Mouse (Mus musculus) layer of hippocampus, adult 2 months (tissue): ENCODE results near the gene Bnip2. TPM values are rescaled to one million over a fixed set of nuclear protein-coding genes. Genes with fewer than 3 reads are reported as not detected.

Experiments used
- DNase-seq, 2 experiments: peaks; one replicate each; pipeline ENCODE4 v3.0.0; 2022; ENCODE audit warnings: low spot score in 2 of 2
- H3K27ac ChIP-seq: fragments of 200-600 bp; 2 replicates; pipeline ENCODE4 v1.8.1; 2022
- H3K4me3 ChIP-seq: fragments of 200-600 bp; 2 replicates; pipeline ENCODE4 v1.8.1; 2022; ENCODE audit warnings: mild to moderate bottlenecking
- CTCF ChIP-seq: fragments of 200-600 bp; conservative IDR thresholded peaks from 2 replicates; pipeline ENCODE4 v1.8.1; 2022; ENCODE audit warnings: antibody characterized with exemption, mild to moderate bottlenecking, moderate library complexity
- total RNA-seq, 2 experiments: library from RNA; stranded (reverse); gene quantifications; 2 replicates each; pipeline ENCODE4 v1.2.3; 2021

Bnip2 gene
- total RNA-seq, 2 experiments from 2014 or later, result 36.1 to 41.4 TPM

GRCm38 (mm10) chr9:70042137-70042536, 52.9 kb downstream of the Bnip2 start:
- DNase-seq, result no peak
- TF ChIP-seq CTCF, result no peak
- Histone ChIP-seq H3K4me3 (no peak overlapping the region), H3K27ac (no peak overlapping the region)

- Histone ChIP-seq H3K27ac (no peak overlapping the region), H3K4me3 (no peak overlapping the region)
- TF ChIP-seq CTCF, result no peak
- no peak for DNase-seq
Measured at GRCm38 (mm10) chr9:70042935-70043334, 53.7 kb downstream of the Bnip2 start.

GRCm38 (mm10) chr9:70044865-70045264, 55.6 kb downstream of the Bnip2 start:
- no peak overlapping the region for H3K4me3 ChIP-seq
- no peak for DNase-seq
- no peak overlapping the region for H3K27ac ChIP-seq
- TF ChIP-seq CTCF, result no peak

- Histone ChIP-seq H3K27ac (no peak overlapping the region), H3K4me3 (no peak overlapping the region)
- TF ChIP-seq CTCF, result no peak
- DNase-seq, result no peak
Measured at GRCm38 (mm10) chr9:70046255-70046654, 57.0 kb downstream of the Bnip2 start.

GRCm38 (mm10) chr9:70047839-70048238, 58.6 kb downstream of the Bnip2 start:
- no peak for TF ChIP-seq CTCF
- DNase-seq, result no peak
- no peak overlapping the region for H3K4me3 ChIP-seq
- no peak overlapping the region for H3K27ac ChIP-seq

- no peak overlapping the region for H3K4me3 ChIP-seq
- TF ChIP-seq CTCF, result no peak
- no peak for DNase-seq
- no peak overlapping the region for H3K27ac ChIP-seq
Measured at GRCm38 (mm10) chr9:70048280-70048679, 59.0 kb downstream of the Bnip2 start.

- no peak for DNase-seq
- Histone ChIP-seq H3K4me3 (no peak overlapping the region), H3K27ac (no peak overlapping the region)
- TF ChIP-seq CTCF, result no peak
Measured at GRCm38 (mm10) chr9:70048751-70049415, 59.6 kb downstream of the Bnip2 start.

GRCm38 (mm10) chr9:70049416-70049783, 60.1 kb downstream of the Bnip2 start:
- DNase-seq, result no peak
- TF ChIP-seq CTCF, result no peak
- H3K27ac ChIP-seq, result no peak overlapping the region
- H3K4me3 ChIP-seq, result no peak overlapping the region

GRCm38 (mm10) chr9:70049839-70050238, 60.6 kb downstream of the Bnip2 start:
- TF ChIP-seq CTCF, result no peak

GRCm38 (mm10) chr9:70052730-70053129, 63.5 kb downstream of the Bnip2 start:
- no peak overlapping the region for H3K27ac ChIP-seq
- DNase-seq, result no peak
- no peak overlapping the region for H3K4me3 ChIP-seq
- TF ChIP-seq CTCF, result no peak

More at GRCm38 (mm10) chr9:70049839-70050238, 60.6 kb downstream of the Bnip2 start:
- H3K27ac ChIP-seq, result no peak overlapping the region
- DNase-seq, result no peak
- H3K4me3 ChIP-seq, result no peak overlapping the region

GRCm38 (mm10) chr9:70053411-70053810, 64.1 kb downstream of the Bnip2 start:
- DNase-seq, result no peak
- Histone ChIP-seq H3K27ac (no peak overlapping the region), H3K4me3 (no peak overlapping the region)
- TF ChIP-seq CTCF, result no peak

Other genes with a start within 250 kb of the Bnip2 start
- not detected for gene Foxb1, start 228.5 kb upstream of the Bnip2 start, total RNA-seq
- 10 to 100 TPM; 51.6 to 62.1 TPM for gene Gtf2a2, start 23.1 kb downstream of the Bnip2 start, total RNA-seq
- not detected for gene Gcnt3, start 48.6 kb downstream of the Bnip2 start, total RNA-seq
- gene Fam81a, start 153.1 kb downstream of the Bnip2 start, total RNA-seq, result 10 to 100 TPM; 90.4 to 92.0 TPM
- 1 to 10 TPM; 7.6 to 8.2 TPM for gene Myo1e, start 217.9 kb downstream of the Bnip2 start, total RNA-seq